In genomic region chr2:157426171-157426570, GRCm38 (mm10) we compare ENCODE assay signal across 7 mouse cellular contexts. TPM values are rescaled to one million over a fixed set of nuclear protein-coding genes. Genes with fewer than 3 reads are reported as not detected.
A peak's percentile ranks its signal among the peaks of the same experiment; 100 is the strongest.
DNase-seq lines count a peak whose midpoint lies in the region; ATAC-seq and TF ChIP-seq lines count a peak whose summit lies in the region.

No protein-coding gene starts in this region.

- DNase-seq in neural tube, embryonic 11.5 days (ENCODE audit: low spot score), result no peak
- DNase-seq in neural tube, embryonic 10.5 days (ENCODE audit: extremely low spot score, low spot score), result no peak
- no peak for DNase-seq in forebrain, postnatal 0 days
- peak; percentile 66 to 73 for DNase-seq in kidney, postnatal 25 days
- no peak for DNase-seq in cerebellum, postnatal 25 days
- no peak for DNase-seq in spleen, adult 18-20 months

- peaks cover 19% of the 10 kb centered on the region for H3K4me1 ChIP-seq in neural tube, embryonic 11.5 days (ENCODE audit: control insufficient read depth, insufficient read depth, low read length)
- peaks cover 17% of the 10 kb centered on the region for H3K4me1 ChIP-seq in forebrain, postnatal 0 days (ENCODE audit: insufficient read depth)

- WGBS in neural tube, embryonic 11.5 days, result 75% methylated on average over 6 of the region's 6 CpGs
- WGBS in forebrain, postnatal 0 days, result 74% methylated on average over 6 of the region's 6 CpGs

- H3K4me3 ChIP-seq in neural tube, embryonic 11.5 days (ENCODE audit: low read depth, low read length), result no peak overlapping the region
- no peak overlapping the region for H3K4me3 ChIP-seq in forebrain, postnatal 0 days (ENCODE audit: low read depth, low read length)

- H3K9me3 ChIP-seq in neural tube, embryonic 11.5 days (ENCODE audit: control insufficient read depth, low read length), result no peaks in the 10 kb centered on the region
- no peaks in the 10 kb centered on the region for H3K9me3 ChIP-seq in forebrain, postnatal 0 days (ENCODE audit: low read length)

- H3K9ac ChIP-seq in neural tube, embryonic 11.5 days (ENCODE audit: low read length), result 0 out of 2 replicates have a peak overlapping the region, but pooled peaks have one; percentile 5
- H3K9ac ChIP-seq in forebrain, postnatal 0 days, result no peak overlapping the region

- H3K4me2 ChIP-seq in neural tube, embryonic 11.5 days (ENCODE audit: low read depth), result no peak overlapping the region
- peak overlapping the region; percentile 90; the same call in 1 of the 2 replicates for H3K4me2 ChIP-seq in forebrain, postnatal 0 days (ENCODE audit: low read depth)

- H3K27me3 ChIP-seq in neural tube, embryonic 11.5 days (ENCODE audit: control insufficient read depth, insufficient read depth, low read length), result no peaks in the 10 kb centered on the region
- no peaks in the 10 kb centered on the region for H3K27me3 ChIP-seq in forebrain, postnatal 0 days (ENCODE audit: insufficient read depth, low read length)

- TF ChIP-seq CTCF in forebrain, postnatal 0 days (IDR thresholded peaks at IDR 0.05; ENCODE audit: low read depth), result no peak

- H3K27ac ChIP-seq in neural tube, embryonic 11.5 days (ENCODE audit: low read depth, low read length), result no peak overlapping the region
- no peak overlapping the region for H3K27ac ChIP-seq in forebrain, postnatal 0 days (ENCODE audit: low read depth, low read length)

- no peak for ATAC-seq in neural tube, embryonic 11.5 days (ENCODE audit: insufficient read depth, low FRiP score, low TSS enrichment)
- ATAC-seq in forebrain, postnatal 0 days, result no peak
- ATAC-seq in erythroid progenitor cell, adult 5-6 weeks (replicated peaks; ENCODE audit: low FRiP score, poor library complexity, severe bottlenecking), result no peak

- H3K36me3 ChIP-seq in neural tube, embryonic 11.5 days (ENCODE audit: control insufficient read depth, insufficient read depth, low read length), result 0 out of 2 replicates have a peak, but pooled peaks cover 2% of the 10 kb centered on the region
- peaks cover 9% of the 10 kb centered on the region; the same call in 1 of the 2 replicates for H3K36me3 ChIP-seq in forebrain, postnatal 0 days (ENCODE audit: insufficient read depth)

RNA-seq across cellular contexts. Expression of gene Src, which starts 7.9 kb away (rescaled TPM):
- 15.1 and 17.8 TPM in 2 replicates for polyA plus RNA-seq in neural tube, embryonic 11.5 days (2014; fragmentation: Nextera tagmentation; extraction: Ambion mirVana)
- 96.0 and 124 TPM in 2 replicates for total RNA-seq in forebrain, postnatal 0 days (2014; rRNA removed)
- 22.8 and 29.1 TPM in 2 replicates for polyA plus RNA-seq in forebrain, postnatal 0 days (2015; fragmentation: Nextera tagmentation; extraction: Ambion mirVana)
- 0.36 and 0.42 TPM in 2 replicates for total RNA-seq in erythroid progenitor cell, adult 5-6 weeks (2015; ENCODE audit: low replicate concordance)
- 0.39 and 1.1 TPM in 2 replicates for total RNA-seq in erythroid progenitor cell, adult 5-6 weeks (2017; ENCODE audit: low replicate concordance)

RNA-seq across cellular contexts. Expression of gene Manbal, which starts 58.8 kb away (rescaled TPM):
- 34.9 and 36.8 TPM in 2 replicates for polyA plus RNA-seq in neural tube, embryonic 11.5 days (2014; fragmentation: Nextera tagmentation; extraction: Ambion mirVana)
- total RNA-seq in forebrain, postnatal 0 days (2014; rRNA removed), result 69.9 and 73.6 TPM in 2 replicates
- 139 TPM in 2 replicates for polyA plus RNA-seq in forebrain, postnatal 0 days (2015; fragmentation: Nextera tagmentation; extraction: Ambion mirVana)
- 15.9 and 26.0 TPM in 2 replicates for total RNA-seq in erythroid progenitor cell, adult 5-6 weeks (2015; ENCODE audit: low replicate concordance)
- total RNA-seq in erythroid progenitor cell, adult 5-6 weeks (2017; ENCODE audit: low replicate concordance), result 3.3 and 9.4 TPM in 2 replicates

Comparison
In these comparisons a context has a peak if more than half of its experiments do, and no peak if none do; other contexts are left out.
1. DNase-seq: peak in kidney, postnatal 25 days (2 of 2); none in neural tube, embryonic 11.5 days (single experiment), neural tube, embryonic 10.5 days (single experiment), forebrain, postnatal 0 days (single experiment), cerebellum, postnatal 25 days (0 of 2) and spleen, adult 18-20 months (0 of 2).
2. RNA of gene Src, which starts 7.9 kb away (total RNA-seq): 96.0 to 124 TPM in forebrain, postnatal 0 days; 0.36 to 1.1 TPM in erythroid progenitor cell, adult 5-6 weeks; every median in the first group is over 10 times any median in the second.